Mouse (Mus musculus) heart, postnatal 25 days (tissue): ENCODE data around the gene Ap3s2. TPM values are rescaled to one million over a fixed set of nuclear protein-coding genes. Genes with fewer than 3 reads are reported as not detected.

Experiments used
- DNase-seq: peaks from one replicate; pipeline ENCODE4 v3.0.0; 2022; ENCODE audit warnings: low spot score
- intact Hi-C: fragments of 180-260 bp; cut with DNase I; formaldehyde crosslinking; loops from one replicate; pipeline ENCODE4 v1.15.1; 2025
- total RNA-seq, 2 experiments: library from RNA; stranded (reverse); gene quantifications; 2 replicates each; pipeline ENCODE4 v1.2.3; 2021

Ap3s2 gene
- 10 to 100 TPM; 19.2 to 21.5 TPM for total RNA-seq

GRCm38 (mm10) chr7:79920344-79920983 lies at the start of gene Ap3s2:
Gene Ap3s2 (minus strand): TSS chr7:79920649.
- intact Hi-C loops = no loop called here
- DNase-seq = peak; percentile 69

GRCm38 (mm10) chr7:79968326-79968725 lies 47.9 kb upstream of the Ap3s2 start:
- intact Hi-C loops = no loop called here
- DNase-seq = no peak

GRCm38 (mm10) chr7:79961600-79961999 lies 41.2 kb upstream of the Ap3s2 start:
- intact Hi-C loops = no loop called here

GRCm38 (mm10) chr7:79956131-79956530 lies 35.7 kb upstream of the Ap3s2 start:
- DNase-seq = no peak
- intact Hi-C loops = no loop called here

More at GRCm38 (mm10) chr7:79961600-79961999, 41.2 kb upstream of the Ap3s2 start:
- no peak for DNase-seq

- intact Hi-C loops = no loop called here
- no peak for DNase-seq
These were observed 34.4 kb upstream of the Ap3s2 start for GRCm38 (mm10) chr7:79954890-79955289.

- DNase-seq = no peak
- intact Hi-C loops = no loop called here
These were observed 30.6 kb upstream of the Ap3s2 start for GRCm38 (mm10) chr7:79951038-79951437.

GRCm38 (mm10) chr7:79950236-79950635 lies 29.8 kb upstream of the Ap3s2 start:
- intact Hi-C loops = no loop called here
- DNase-seq = no peak

- intact Hi-C loops = loop anchor here (5.0 kb wide), 2 partner anchors 82 to 157 kb away; no protein-coding TSS in a partner anchor
- peak; percentile 48 for DNase-seq
These were observed 15.2 kb upstream of the Ap3s2 start for GRCm38 (mm10) chr7:79935511-79936205.

- intact Hi-C loops = loop anchor here (5.0 kb wide), 3 partner anchors 82 to 278 kb away; no protein-coding TSS in a partner anchor
- DNase-seq = peak; percentile 64
These were observed 14.5 kb upstream of the Ap3s2 start, which contains the start of gene Arpin for GRCm38 (mm10) chr7:79934862-79935510. Gene Arpin (minus strand): TSS chr7:79935359.

- intact Hi-C loops = loop anchor here (5.0 kb wide), 1 partner anchor 277 kb away; no protein-coding TSS in a partner anchor
- DNase-seq = no peak
These were observed 14.0 kb upstream of the Ap3s2 start for GRCm38 (mm10) chr7:79934461-79934860.

GRCm38 (mm10) chr7:79928516-79929052 lies 8.1 kb upstream of the Ap3s2 start:
- intact Hi-C loops = no loop called here
- no peak for DNase-seq

- intact Hi-C loops = loop anchor here (1.0 kb wide), 1 partner anchor 115 kb away; no protein-coding TSS in a partner anchor
- no peak for DNase-seq
These were observed 5.9 kb downstream of the Ap3s2 start for GRCm38 (mm10) chr7:79914556-79914955.

- intact Hi-C loops = no loop called here
- DNase-seq = peak; percentile 28
These were observed 13.1 kb downstream of the Ap3s2 start for GRCm38 (mm10) chr7:79907356-79907755.

- intact Hi-C loops = no loop called here
These were observed 13.5 kb downstream of the Ap3s2 start for GRCm38 (mm10) chr7:79906914-79907313.

GRCm38 (mm10) chr7:79905193-79905592 lies 15.3 kb downstream of the Ap3s2 start:
- intact Hi-C loops = no loop called here
- no peak for DNase-seq

More at GRCm38 (mm10) chr7:79906914-79907313, 13.5 kb downstream of the Ap3s2 start:
- no peak for DNase-seq

- intact Hi-C loops = no loop called here
- DNase-seq = no peak
These were observed 17.2 kb downstream of the Ap3s2 start for GRCm38 (mm10) chr7:79903160-79903792.

GRCm38 (mm10) chr7:79900753-79901152 lies 19.7 kb downstream of the Ap3s2 start:
- intact Hi-C loops = no loop called here
- DNase-seq = no peak

- DNase-seq = no peak
- intact Hi-C loops = no loop called here
These were observed 25.2 kb downstream of the Ap3s2 start for GRCm38 (mm10) chr7:79895225-79895624.

- no peak for DNase-seq
- intact Hi-C loops = no loop called here
These were observed 25.7 kb downstream of the Ap3s2 start for GRCm38 (mm10) chr7:79894790-79895189.
